Mouse (Mus musculus): ENCODE data around the gene Cdcp1. TPM values are rescaled to one million over a fixed set of nuclear protein-coding genes. Genes with fewer than 3 reads are reported as not detected.

The Cdcp1 gene
- not detected for polyA plus RNA-seq (2012; fragmentation: generic; extraction: Trizol)
- long read RNA-seq, experiment 1 = 0 reads
- long read RNA-seq, experiment 2 = 0 reads

GRCm38 (mm10) chr9:123215621-123216440, at the start of gene Cdcp1:
Gene Cdcp1, minus strand, starts transcription at chr9:123216038.
- no peak within 1 kb of the TSS for H3K4me3 ChIP-seq (ENCODE audit: insufficient read depth, poor library complexity, severe bottlenecking)

GRCm38 (mm10) chr9:123260611-123261021, 44.8 kb upstream of the Cdcp1 start, which contains the start of gene Tmem158:
Gene Tmem158, minus strand, starts transcription at chr9:123260764.
- H3K79me3 ChIP-seq (ENCODE audit: low read depth) = no peaks in the 10 kb centered on the region
- TF ChIP-seq CTCF (IDR thresholded peaks at IDR 0.05; ENCODE audit: control insufficient read depth, insufficient read depth, insufficient read length) (no peak), CEBPB (IDR thresholded peaks at IDR 0.05; ENCODE audit: low read depth) (no peak), MAX (IDR thresholded peaks at IDR 0.05) (no peak)
- H3K79me2 ChIP-seq (ENCODE audit: control insufficient read depth, insufficient read depth) = no peaks in the 10 kb centered on the region
- peak within 1 kb of the TSS; percentile 80 for H3ac ChIP-seq (ENCODE audit: control insufficient read depth, insufficient read length, low read depth)
- peak within 1 kb of the TSS; percentile 44 for H3K4me3 ChIP-seq (ENCODE audit: insufficient read depth, poor library complexity, severe bottlenecking)
- no peaks in the 10 kb centered on the region for H3K36me3 ChIP-seq (ENCODE audit: control insufficient read depth, insufficient read depth)
- H3K27me3 ChIP-seq (ENCODE audit: control insufficient read depth, insufficient read depth, insufficient read length) = no peaks in the 10 kb centered on the region

More at GRCm38 (mm10) chr9:123215621-123216440, at the start of gene Cdcp1:
- Histone ChIP-seq H3K27me3 (ENCODE audit: control insufficient read depth, insufficient read depth, insufficient read length) (no peaks in the 10 kb centered on the region), H3ac (ENCODE audit: control insufficient read depth, insufficient read length, low read depth) (no peak within 1 kb of the TSS), H3K79me2 (ENCODE audit: control insufficient read depth, insufficient read depth) (no peaks in the 10 kb centered on the region), H3K79me3 (ENCODE audit: low read depth) (no peaks in the 10 kb centered on the region), H3K36me3 (ENCODE audit: control insufficient read depth, insufficient read depth) (no peaks in the 10 kb centered on the region)
- no peak for TF ChIP-seq MAX (IDR thresholded peaks at IDR 0.05)

- H3K4me3 ChIP-seq (ENCODE audit: insufficient read depth, poor library complexity, severe bottlenecking) = peak overlapping the region; percentile 44
- no peaks in the 10 kb centered on the region for H3K36me3 ChIP-seq (ENCODE audit: control insufficient read depth, insufficient read depth)
- no peak for TF ChIP-seq CTCF (IDR thresholded peaks at IDR 0.05; ENCODE audit: control insufficient read depth, insufficient read depth, insufficient read length)
- TF ChIP-seq MAX (IDR thresholded peaks at IDR 0.05) = no peak
- no peak for TF ChIP-seq FOSL1 (IDR thresholded peaks at IDR 0.05; ENCODE audit: insufficient read depth, low read length, poor library complexity, severe bottlenecking)
- TF ChIP-seq MYOD1 (IDR thresholded peaks at IDR 0.05; ENCODE audit: control insufficient read depth, insufficient read length, low read depth) = no peak
- no peak for TF ChIP-seq USF1 (IDR thresholded peaks at IDR 0.05; ENCODE audit: low read depth)
- TF ChIP-seq MYOG (IDR thresholded peaks at IDR 0.05; ENCODE audit: control insufficient read depth, extremely low read depth, insufficient read length) = no peak
- no peak for TF ChIP-seq CEBPB (IDR thresholded peaks at IDR 0.05; ENCODE audit: low read depth)
- H3K79me2 ChIP-seq (ENCODE audit: control insufficient read depth, insufficient read depth) = no peaks in the 10 kb centered on the region
- no peaks in the 10 kb centered on the region for H3K27me3 ChIP-seq (ENCODE audit: control insufficient read depth, insufficient read depth, insufficient read length)
- peak overlapping the region; percentile 80 for H3ac ChIP-seq (ENCODE audit: control insufficient read depth, insufficient read length, low read depth)
- H3K79me3 ChIP-seq (ENCODE audit: low read depth) = no peaks in the 10 kb centered on the region
These were observed 44.2 kb upstream of the Cdcp1 start for GRCm38 (mm10) chr9:123259896-123260610.

- no peaks in the 10 kb centered on the region for H3K79me3 ChIP-seq (ENCODE audit: low read depth)
- H3K36me3 ChIP-seq (ENCODE audit: control insufficient read depth, insufficient read depth) = no peaks in the 10 kb centered on the region
- H3K27me3 ChIP-seq (ENCODE audit: control insufficient read depth, insufficient read depth, insufficient read length) = no peaks in the 10 kb centered on the region
- H3ac ChIP-seq (ENCODE audit: control insufficient read depth, insufficient read length, low read depth) = peak overlapping the region; percentile 56
- peak overlapping the region; percentile 44 for H3K4me3 ChIP-seq (ENCODE audit: insufficient read depth, poor library complexity, severe bottlenecking)
- TF ChIP-seq CTCF (IDR thresholded peaks at IDR 0.05; ENCODE audit: control insufficient read depth, insufficient read depth, insufficient read length) (peak; percentile 95), MYOG (IDR thresholded peaks at IDR 0.05; ENCODE audit: control insufficient read depth, extremely low read depth, insufficient read length) (no peak)
- no peaks in the 10 kb centered on the region for H3K79me2 ChIP-seq (ENCODE audit: control insufficient read depth, insufficient read depth)
These were observed 43.6 kb upstream of the Cdcp1 start for GRCm38 (mm10) chr9:123259461-123259895.

GRCm38 (mm10) chr9:123258796-123259195, 43.0 kb upstream of the Cdcp1 start:
- H3K4me3 ChIP-seq (ENCODE audit: insufficient read depth, poor library complexity, severe bottlenecking) = no peak overlapping the region
- no peak for TF ChIP-seq USF1 (IDR thresholded peaks at IDR 0.05; ENCODE audit: low read depth)
- no peak for TF ChIP-seq FOSL1 (IDR thresholded peaks at IDR 0.05; ENCODE audit: insufficient read depth, low read length, poor library complexity, severe bottlenecking)
- TF ChIP-seq MYOD1 (IDR thresholded peaks at IDR 0.05; ENCODE audit: control insufficient read depth, insufficient read length, low read depth) = no peak
- no peak for TF ChIP-seq CEBPB (IDR thresholded peaks at IDR 0.05; ENCODE audit: low read depth)
- no peak for TF ChIP-seq MAX (IDR thresholded peaks at IDR 0.05)
- TF ChIP-seq MYOG (IDR thresholded peaks at IDR 0.05; ENCODE audit: control insufficient read depth, extremely low read depth, insufficient read length) = no peak
- no peak for TF ChIP-seq CTCF (IDR thresholded peaks at IDR 0.05; ENCODE audit: control insufficient read depth, insufficient read depth, insufficient read length)

GRCm38 (mm10) chr9:123255736-123256135, 39.9 kb upstream of the Cdcp1 start:
- Histone ChIP-seq H3K79me2 (ENCODE audit: control insufficient read depth, insufficient read depth) (no peaks in the 10 kb centered on the region), H3K36me3 (ENCODE audit: control insufficient read depth, insufficient read depth) (no peaks in the 10 kb centered on the region), H3ac (ENCODE audit: control insufficient read depth, insufficient read length, low read depth) (no peak overlapping the region), H3K27me3 (ENCODE audit: control insufficient read depth, insufficient read depth, insufficient read length) (no peaks in the 10 kb centered on the region), H3K79me3 (ENCODE audit: low read depth) (no peaks in the 10 kb centered on the region), H3K4me3 (ENCODE audit: insufficient read depth, poor library complexity, severe bottlenecking) (no peak overlapping the region)
- no peak for TF ChIP-seq USF1 (IDR thresholded peaks at IDR 0.05; ENCODE audit: low read depth)
- TF ChIP-seq MAX (IDR thresholded peaks at IDR 0.05) = no peak
- no peak for TF ChIP-seq CEBPB (IDR thresholded peaks at IDR 0.05; ENCODE audit: low read depth)
- TF ChIP-seq FOSL1 (IDR thresholded peaks at IDR 0.05; ENCODE audit: insufficient read depth, low read length, poor library complexity, severe bottlenecking) = no peak
- TF ChIP-seq MYOD1 (IDR thresholded peaks at IDR 0.05; ENCODE audit: control insufficient read depth, insufficient read length, low read depth) = no peak
- TF ChIP-seq CTCF (IDR thresholded peaks at IDR 0.05; ENCODE audit: control insufficient read depth, insufficient read depth, insufficient read length) = no peak
- TF ChIP-seq MYOG (IDR thresholded peaks at IDR 0.05; ENCODE audit: control insufficient read depth, extremely low read depth, insufficient read length) = no peak

More at GRCm38 (mm10) chr9:123258796-123259195, 43.0 kb upstream of the Cdcp1 start:
- Histone ChIP-seq H3K79me3 (ENCODE audit: low read depth) (no peaks in the 10 kb centered on the region), H3K27me3 (ENCODE audit: control insufficient read depth, insufficient read depth, insufficient read length) (no peaks in the 10 kb centered on the region), H3ac (ENCODE audit: control insufficient read depth, insufficient read length, low read depth) (no peak overlapping the region), H3K79me2 (ENCODE audit: control insufficient read depth, insufficient read depth) (no peaks in the 10 kb centered on the region), H3K36me3 (ENCODE audit: control insufficient read depth, insufficient read depth) (no peaks in the 10 kb centered on the region)

Measured in C2C12 (cell line).